Mouse (Mus musculus): ENCODE results near the gene Ociad1. TPM values are rescaled to one million over a fixed set of nuclear protein-coding genes. Genes with fewer than 3 reads are reported as not detected.

Ociad1 gene
- polyA plus RNA-seq, 1 experiment = 34.2 TPM

- DNase-seq (ENCODE audit: low read depth in 1 of 2, low spot score in 2 of 2) = no peak
- Histone ChIP-seq H3K4me3 (ENCODE audit: extremely low read depth, insufficient read depth, insufficient read length) (no peak overlapping the region), H3K27ac (ENCODE audit: insufficient read depth, low read length) (no peak overlapping the region), H3K36me3 (ENCODE audit: control insufficient read depth, insufficient read depth, low read length) (no peaks in the 10 kb centered on the region), H3K4me1 (ENCODE audit: control insufficient read depth, insufficient read depth, insufficient read length) (no peaks in the 10 kb centered on the region; the same call in 1 of the 2 replicates), H3K27me3 (ENCODE audit: control insufficient read depth, insufficient read depth, low read length) (peaks cover 1% of the 10 kb centered on the region; the same call in 1 of the 2 replicates)
- WGBS = 93% methylated on average over 22 of the region's 22 CpGs
- TF ChIP-seq POLR2A (IDR thresholded peaks at IDR 0.05; ENCODE audit: low read depth, low read length) (no peak), CTCF (IDR thresholded peaks at IDR 0.05; ENCODE audit: extremely low read depth, insufficient read depth, insufficient read length, insufficient replicate concordance) (no peak)
These were observed 50.2 kb downstream of the Ociad1 start for GRCm38 (mm10) chr5:73342701-73343355.

GRCm38 (mm10) chr5:73344310-73344709, 51.7 kb downstream of the Ociad1 start:
- Histone ChIP-seq H3K4me3 (ENCODE audit: extremely low read depth, insufficient read depth, insufficient read length) (no peak overlapping the region), H3K27ac (ENCODE audit: insufficient read depth, low read length) (no peak overlapping the region), H3K4me1 (ENCODE audit: control insufficient read depth, insufficient read depth, insufficient read length) (no peaks in the 10 kb centered on the region), H3K36me3 (ENCODE audit: control insufficient read depth, insufficient read depth, low read length) (no peaks in the 10 kb centered on the region), H3K27me3 (ENCODE audit: control insufficient read depth, insufficient read depth, low read length) (0 out of 2 replicates have a peak, but pooled peaks cover 1% of the 10 kb centered on the region)
- DNase-seq (ENCODE audit: low read depth in 1 of 2, low spot score in 2 of 2) = no peak
- TF ChIP-seq POLR2A (IDR thresholded peaks at IDR 0.05; ENCODE audit: low read depth, low read length) = no peak
- no peak for TF ChIP-seq CTCF (IDR thresholded peaks at IDR 0.05; ENCODE audit: extremely low read depth, insufficient read depth, insufficient read length, insufficient replicate concordance)
- 63% methylated on average over 10 of the region's 10 CpGs for WGBS

DNA sequence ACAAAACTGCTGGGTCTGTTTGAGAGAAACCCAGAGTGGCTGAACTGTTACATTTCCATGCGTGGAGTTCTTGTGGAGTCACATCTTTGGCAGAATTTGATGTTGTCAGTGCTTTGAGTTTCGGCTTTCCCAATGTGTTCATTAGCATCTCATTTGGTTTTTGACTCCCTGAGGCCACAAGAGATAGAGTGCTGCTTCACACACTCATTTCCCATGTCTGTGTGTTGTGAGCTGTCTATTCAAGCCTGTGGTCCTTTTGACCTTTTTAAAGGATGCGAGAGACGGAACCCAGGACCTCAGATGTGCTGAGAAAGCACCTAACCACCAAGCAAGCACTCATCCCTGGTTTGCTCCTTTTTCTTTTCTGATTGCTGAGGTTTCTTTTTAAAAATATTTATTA, 52.7 kb downstream of the Ociad1 start:
- WGBS = 91% methylated on average over 4 of the region's 4 CpGs
- H3K36me3 ChIP-seq (ENCODE audit: control insufficient read depth, insufficient read depth, low read length) = no peaks in the 10 kb centered on the region

DNA sequence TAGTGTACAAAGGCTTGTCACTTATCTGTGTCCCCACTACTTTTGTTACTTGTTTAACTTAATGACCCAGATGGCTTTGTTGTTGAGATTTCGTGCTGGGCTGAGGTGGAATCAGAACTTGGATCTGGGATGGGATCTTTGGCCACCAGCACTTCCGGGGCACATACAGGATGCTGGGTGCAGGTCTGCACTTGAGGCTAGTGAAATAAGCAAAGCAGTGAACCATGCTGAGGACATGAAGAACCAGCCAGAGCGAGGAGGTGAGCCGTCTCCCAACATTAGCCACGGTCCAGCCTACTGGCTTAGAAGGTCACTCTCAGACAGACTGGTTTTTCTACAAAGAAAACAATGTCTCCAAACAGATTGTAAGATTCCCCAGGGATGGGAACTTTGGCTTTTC, 56.9 kb downstream of the Ociad1 start:
- DNase-seq (ENCODE audit: low read depth in 1 of 2, low spot score in 2 of 2) = no peak
- no peaks in the 10 kb centered on the region for H3K4me1 ChIP-seq (ENCODE audit: control insufficient read depth, insufficient read depth, insufficient read length)
- H3K36me3 ChIP-seq (ENCODE audit: control insufficient read depth, insufficient read depth, low read length) = no peaks in the 10 kb centered on the region
- H3K4me3 ChIP-seq (ENCODE audit: extremely low read depth, insufficient read depth, insufficient read length) = no peak overlapping the region
- TF ChIP-seq CTCF (IDR thresholded peaks at IDR 0.05; ENCODE audit: extremely low read depth, insufficient read depth, insufficient read length, insufficient replicate concordance) = no peak
- no peak for TF ChIP-seq POLR2A (IDR thresholded peaks at IDR 0.05; ENCODE audit: low read depth, low read length)
- 0 out of 2 replicates have a peak, but pooled peaks cover 1% of the 10 kb centered on the region for H3K27me3 ChIP-seq (ENCODE audit: control insufficient read depth, insufficient read depth, low read length)
- 85% methylated on average over 5 of the region's 5 CpGs for WGBS
- H3K27ac ChIP-seq (ENCODE audit: insufficient read depth, low read length) = no peak overlapping the region

More for the DNA sequence above, 52.7 kb downstream of the Ociad1 start:
- TF ChIP-seq CTCF (IDR thresholded peaks at IDR 0.05; ENCODE audit: extremely low read depth, insufficient read depth, insufficient read length, insufficient replicate concordance) (no peak), POLR2A (IDR thresholded peaks at IDR 0.05; ENCODE audit: low read depth, low read length) (no peak)
- Histone ChIP-seq H3K4me1 (ENCODE audit: control insufficient read depth, insufficient read depth, insufficient read length) (no peaks in the 10 kb centered on the region), H3K27ac (ENCODE audit: insufficient read depth, low read length) (no peak overlapping the region), H3K27me3 (ENCODE audit: control insufficient read depth, insufficient read depth, low read length) (0 out of 2 replicates have a peak, but pooled peaks cover 1% of the 10 kb centered on the region), H3K4me3 (ENCODE audit: extremely low read depth, insufficient read depth, insufficient read length) (no peak overlapping the region)
- DNase-seq (ENCODE audit: low read depth in 1 of 2, low spot score in 2 of 2) = no peak

- no peaks in the 10 kb centered on the region for H3K4me1 ChIP-seq (ENCODE audit: control insufficient read depth, insufficient read depth, insufficient read length)
- H3K36me3 ChIP-seq (ENCODE audit: control insufficient read depth, insufficient read depth, low read length) = no peaks in the 10 kb centered on the region
- 0 out of 2 replicates have a peak, but pooled peaks cover 1% of the 10 kb centered on the region for H3K27me3 ChIP-seq (ENCODE audit: control insufficient read depth, insufficient read depth, low read length)
- no peak overlapping the region for H3K27ac ChIP-seq (ENCODE audit: insufficient read depth, low read length)
- 93% methylated on average over 1 of the region's 1 CpGs for WGBS
- DNase-seq (ENCODE audit: low read depth in 1 of 2, low spot score in 2 of 2) = no peak
- TF ChIP-seq POLR2A (IDR thresholded peaks at IDR 0.05; ENCODE audit: low read depth, low read length) (no peak), CTCF (IDR thresholded peaks at IDR 0.05; ENCODE audit: extremely low read depth, insufficient read depth, insufficient read length, insufficient replicate concordance) (no peak)
- no peak overlapping the region for H3K4me3 ChIP-seq (ENCODE audit: extremely low read depth, insufficient read depth, insufficient read length)
These were observed 59.2 kb downstream of the Ociad1 start for GRCm38 (mm10) chr5:73351796-73352195.

DNA sequence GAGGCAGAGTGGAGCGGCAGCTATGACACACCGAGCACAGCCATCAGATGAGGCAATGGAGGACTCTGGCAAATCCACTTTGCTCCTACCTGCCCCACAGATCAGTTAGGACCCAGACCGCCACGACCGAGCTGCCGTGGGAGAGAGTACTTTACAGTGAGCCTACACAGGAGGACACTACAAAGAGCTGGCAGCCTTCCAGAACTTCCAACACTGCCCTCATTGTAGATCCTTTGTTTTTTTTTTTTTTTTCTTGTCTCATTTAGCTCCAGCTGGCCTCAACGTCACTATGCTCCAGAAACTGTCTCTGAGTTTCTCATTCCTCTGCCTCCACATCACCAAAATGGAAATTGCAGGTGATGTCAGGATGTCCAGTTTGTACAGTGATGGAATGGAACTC, 60.9 kb downstream of the Ociad1 start:
- no peaks in the 10 kb centered on the region for H3K4me1 ChIP-seq (ENCODE audit: control insufficient read depth, insufficient read depth, insufficient read length)
- no peak overlapping the region for H3K4me3 ChIP-seq (ENCODE audit: extremely low read depth, insufficient read depth, insufficient read length)
- DNase-seq (ENCODE audit: low read depth in 1 of 2, low spot score in 2 of 2) = no peak
- WGBS = 88% methylated on average over 7 of the region's 7 CpGs
- H3K27me3 ChIP-seq (ENCODE audit: control insufficient read depth, insufficient read depth, low read length) = no peaks in the 10 kb centered on the region
- no peak overlapping the region for H3K27ac ChIP-seq (ENCODE audit: insufficient read depth, low read length)
- TF ChIP-seq CTCF (IDR thresholded peaks at IDR 0.05; ENCODE audit: extremely low read depth, insufficient read depth, insufficient read length, insufficient replicate concordance) = no peak
- no peaks in the 10 kb centered on the region for H3K36me3 ChIP-seq (ENCODE audit: control insufficient read depth, insufficient read depth, low read length)

DNA sequence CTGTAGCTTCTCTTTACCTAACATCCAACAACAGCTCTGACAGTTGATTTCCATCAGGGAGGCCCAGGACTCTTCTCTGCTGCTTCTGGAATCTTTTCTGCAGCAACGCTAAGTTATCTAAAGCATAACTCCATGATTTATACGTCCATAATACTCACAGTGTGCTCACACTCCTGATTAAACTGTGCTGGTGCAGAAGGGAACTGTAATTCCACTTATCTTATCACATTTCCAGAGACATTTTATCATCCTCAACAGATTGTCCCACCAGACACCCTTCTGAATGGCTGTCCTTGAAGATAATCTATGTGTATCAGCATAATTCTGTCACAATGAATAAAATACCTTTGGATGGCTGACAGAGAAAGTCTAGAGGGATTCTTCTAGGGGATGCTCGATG, 61.4 kb downstream of the Ociad1 start:
- Histone ChIP-seq H3K4me3 (ENCODE audit: extremely low read depth, insufficient read depth, insufficient read length) (no peak overlapping the region), H3K27me3 (ENCODE audit: control insufficient read depth, insufficient read depth, low read length) (no peaks in the 10 kb centered on the region), H3K36me3 (ENCODE audit: control insufficient read depth, insufficient read depth, low read length) (no peaks in the 10 kb centered on the region), H3K27ac (ENCODE audit: insufficient read depth, low read length) (no peak overlapping the region), H3K4me1 (ENCODE audit: control insufficient read depth, insufficient read depth, insufficient read length) (no peaks in the 10 kb centered on the region)
- WGBS = 78% methylated on average over 3 of the region's 3 CpGs
- TF ChIP-seq CTCF (IDR thresholded peaks at IDR 0.05; ENCODE audit: extremely low read depth, insufficient read depth, insufficient read length, insufficient replicate concordance) = no peak
- no peak for TF ChIP-seq POLR2A (IDR thresholded peaks at IDR 0.05; ENCODE audit: low read depth, low read length)
- no peak for DNase-seq (ENCODE audit: low read depth in 1 of 2, low spot score in 2 of 2)
